Mouse (Mus musculus) gastrocnemius, adult 8-10 months (tissue): Measurements from ENCODE around the gene Gm45062. TPM values are rescaled to one million over a fixed set of nuclear protein-coding genes. Genes with fewer than 3 reads are reported as not detected.
"Not testable (repeated sequence)": the region's sequence is repeated elsewhere in the genome, so short reads cannot be mapped to it uniquely, and the experiment has no call there.

Experiments
- DNase-seq, 2 experiments: peaks; one replicate each; pipeline ENCODE4 v3.0.0; 2022; ENCODE audit warnings: low spot score in 2 of 2
- total RNA-seq, 4 experiments: library from RNA; stranded (reverse); gene quantifications; 2 replicates each; pipeline ENCODE4 v1.2.4; 2022

Gm45062 gene
- total RNA-seq, 4 experiments from 2014 or later: 0.44 to 0.61 TPM; not detected in 2

DNA sequence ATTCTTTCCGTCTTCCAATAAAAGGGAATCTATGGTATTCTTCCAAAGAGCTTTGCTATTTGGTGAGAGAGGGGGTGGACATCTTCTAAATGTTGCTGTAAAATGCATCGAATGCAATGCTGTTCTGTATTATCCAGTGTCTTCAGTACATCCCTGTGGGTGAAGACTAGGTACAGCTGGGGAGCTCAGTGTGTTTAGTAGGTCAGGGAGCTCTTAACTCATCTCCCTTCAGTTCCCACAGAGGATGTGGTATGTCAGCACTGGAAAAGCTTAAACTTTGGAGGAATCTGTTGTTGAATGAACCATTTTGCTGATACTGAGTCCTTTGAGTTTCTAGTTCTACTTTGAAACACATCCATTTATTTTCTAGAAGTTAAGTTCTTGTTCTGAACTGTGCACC is 53.3 kb downstream of the Gm45062 start:
- no peak for DNase-seq

DNA sequence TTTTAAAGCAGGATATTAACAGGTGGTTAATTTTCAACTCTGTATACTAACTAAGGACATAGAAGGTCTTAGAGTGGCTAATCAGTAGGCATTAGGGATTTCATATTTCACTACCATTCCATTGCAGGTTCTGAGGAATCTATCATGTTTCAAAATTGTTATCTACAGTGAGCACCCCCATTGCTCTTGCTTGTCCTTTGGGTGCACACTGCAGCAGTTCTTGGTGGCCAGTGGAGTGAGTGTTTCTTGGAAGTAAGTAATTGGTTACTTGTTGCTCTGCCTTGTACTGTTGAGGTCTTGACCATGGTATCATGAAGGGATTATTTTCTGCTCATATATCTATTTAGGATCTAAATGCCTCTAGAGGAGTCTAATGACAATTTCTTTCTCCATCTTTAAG is 57.0 kb downstream of the Gm45062 start:
- no peak for DNase-seq

DNA sequence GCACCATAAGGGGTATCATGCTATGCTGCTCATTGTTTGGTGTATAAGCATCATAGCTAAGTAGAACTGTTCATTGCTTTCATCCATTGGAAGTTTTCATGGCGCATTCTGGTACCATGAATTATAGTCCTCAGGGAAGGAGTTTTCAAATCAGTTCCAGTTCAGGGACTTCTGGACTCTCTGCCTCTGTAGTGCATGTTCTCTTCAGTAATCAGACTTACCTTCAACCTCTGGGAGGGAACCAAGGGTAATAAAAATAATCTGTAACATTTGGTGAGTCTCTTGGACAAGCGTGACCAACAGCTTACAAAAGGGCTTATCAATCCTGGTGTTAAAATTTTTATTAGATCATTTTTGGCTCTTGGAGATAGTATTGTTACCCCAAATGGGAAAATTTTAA is 60.3 kb downstream of the Gm45062 start:
- DNase-seq: no peak

DNA sequence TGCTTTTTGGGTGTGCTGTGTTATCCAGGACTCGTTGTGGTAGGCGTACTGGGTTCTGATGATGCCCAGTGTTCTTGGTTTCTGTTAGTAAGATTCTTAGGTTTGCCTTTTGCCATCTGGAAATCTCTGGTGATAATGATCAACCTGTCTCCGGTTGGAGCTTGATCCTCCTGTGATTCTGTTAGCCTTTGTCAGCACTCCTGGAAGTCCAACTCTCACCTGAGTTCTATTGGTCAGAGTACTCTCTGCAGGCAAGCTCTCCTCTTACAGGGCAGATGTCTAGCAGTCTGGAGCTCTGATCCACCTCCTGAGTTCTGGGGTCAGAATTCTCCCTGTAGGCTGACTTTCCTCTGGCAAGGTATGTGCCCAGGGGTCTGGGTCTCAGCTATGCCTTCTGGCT is 72.2 kb downstream of the Gm45062 start:
- not testable (repeated sequence) for DNase-seq

DNA sequence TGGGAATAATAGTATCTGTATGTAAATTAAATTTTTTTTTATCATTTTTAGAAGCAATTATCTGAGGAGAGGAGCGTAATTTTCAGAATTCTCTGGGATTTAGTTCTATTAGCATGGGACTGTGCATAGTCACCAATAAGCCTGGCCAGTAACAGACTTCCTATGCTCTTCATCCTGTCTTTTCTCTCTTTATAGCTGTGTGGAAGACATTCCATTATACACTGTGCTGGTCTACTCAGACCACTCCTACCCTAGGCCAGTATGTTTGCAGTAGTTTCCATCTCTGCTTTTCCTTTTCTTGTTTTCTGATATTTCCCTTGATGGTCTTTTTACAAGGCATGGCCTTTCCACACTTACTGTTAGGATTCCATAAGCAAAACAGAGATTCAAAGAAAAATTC is 74.1 kb downstream of the Gm45062 start:
- DNase-seq: no peak

DNA sequence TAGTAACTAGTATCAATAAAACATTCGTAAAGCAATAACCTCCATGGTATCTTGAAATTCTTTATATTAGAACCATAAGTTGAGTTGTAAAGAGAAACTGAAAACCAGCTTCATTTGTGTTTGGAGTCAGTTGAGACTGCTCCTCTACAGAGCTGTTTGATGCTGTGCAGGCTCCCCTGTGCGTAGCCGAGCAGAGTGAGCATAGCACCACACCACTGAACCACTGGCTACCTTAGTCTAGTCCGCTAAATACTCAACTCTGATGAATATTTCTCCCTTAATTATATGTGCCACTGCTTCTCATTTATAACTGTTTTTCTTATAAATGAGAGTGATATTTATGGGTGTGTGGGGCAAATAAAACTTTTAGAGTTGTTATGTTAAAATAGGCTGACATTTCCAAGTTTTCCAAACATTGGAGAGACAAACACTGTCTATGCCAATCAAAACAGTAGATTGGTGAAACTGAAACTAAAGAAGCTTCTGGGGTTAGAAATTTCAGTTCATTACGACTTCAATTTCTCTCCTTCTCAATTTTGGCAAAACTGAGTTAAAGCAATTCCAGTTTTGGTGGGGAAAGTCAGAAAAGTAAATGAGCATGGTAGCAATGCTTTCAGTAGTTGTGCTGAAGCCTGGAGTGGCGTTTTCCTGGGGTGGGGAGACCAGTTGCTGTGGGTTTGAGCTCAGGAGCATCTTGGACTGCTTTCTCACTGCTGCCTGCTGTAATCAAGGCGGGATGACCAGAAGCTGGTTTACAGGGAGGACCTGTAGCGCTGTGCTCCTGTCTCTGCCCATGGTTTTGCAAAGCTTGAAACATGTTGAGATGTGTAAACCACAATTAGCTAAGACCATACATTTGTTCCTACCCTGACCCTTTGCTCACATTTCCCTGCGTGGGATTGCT is 77.5 kb downstream of the Gm45062 start:
- DNase-seq: no peak

DNA sequence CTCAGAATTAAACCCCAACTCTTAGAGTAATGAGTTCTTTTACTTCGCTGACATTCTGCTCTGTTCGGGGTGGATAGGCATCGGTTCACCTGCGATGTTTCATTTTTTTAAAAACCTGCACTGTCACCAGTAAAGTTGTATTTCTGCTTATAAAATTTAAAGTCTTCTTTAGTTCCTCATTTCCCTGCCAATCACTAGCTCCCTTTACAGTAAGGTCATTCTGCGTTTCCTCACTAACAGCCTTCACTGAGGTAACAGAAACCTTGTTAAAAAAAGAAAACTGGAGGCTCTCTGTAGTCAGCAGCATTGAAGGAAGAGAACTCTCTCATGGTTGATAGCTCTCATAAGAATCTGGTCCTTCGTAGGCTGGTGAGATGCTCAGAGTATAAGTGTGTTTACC is 80.2 kb downstream of the Gm45062 start:
- DNase-seq: no peak

DNA sequence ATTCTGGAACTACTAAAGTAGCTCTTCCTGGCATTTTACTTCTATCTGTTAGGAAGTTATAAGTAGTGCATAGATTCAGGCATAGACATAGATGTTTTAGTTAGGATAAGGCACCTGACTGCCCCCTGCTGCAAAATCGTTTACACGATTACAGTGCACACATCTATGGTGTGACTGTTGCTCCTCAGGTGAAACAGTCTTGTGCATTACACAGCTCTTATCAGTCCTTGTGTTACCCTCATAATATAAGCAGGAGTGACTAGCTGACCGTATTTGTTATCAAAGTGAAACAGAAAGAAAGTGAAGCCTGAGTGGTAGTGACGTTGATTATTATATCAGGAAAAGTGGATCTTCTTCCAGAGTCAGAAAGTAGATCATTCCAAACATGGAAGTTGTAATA is 84.0 kb downstream of the Gm45062 start:
- no peak for DNase-seq

DNA sequence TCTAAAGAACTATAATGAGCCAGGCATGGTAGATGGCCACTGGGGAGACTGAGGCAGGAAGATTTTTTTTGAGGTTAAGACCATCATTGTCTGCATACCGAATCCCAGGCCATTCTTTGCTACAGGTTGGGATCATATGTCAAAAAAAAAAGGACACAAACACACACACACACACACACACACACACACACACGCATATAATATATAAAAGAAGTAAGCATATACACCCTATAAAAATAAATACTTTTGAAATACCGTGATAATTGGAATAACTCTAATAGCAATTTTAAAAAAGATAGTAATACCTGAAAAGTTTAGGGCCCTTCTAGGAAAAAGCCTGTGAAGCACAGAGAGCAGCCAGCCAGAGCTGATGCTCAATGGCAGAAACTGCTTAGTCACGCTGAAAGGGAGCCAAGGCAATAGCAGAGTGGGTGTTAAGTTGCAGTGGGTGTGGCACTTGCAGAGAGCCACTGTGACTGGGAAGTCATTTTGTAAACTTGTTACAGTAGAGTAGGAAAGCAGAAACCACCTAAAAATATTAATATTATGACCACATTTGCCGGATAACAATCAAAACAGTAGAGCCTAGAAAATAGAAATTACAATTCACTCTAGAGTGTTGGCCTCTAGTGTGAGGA is 86.1 kb downstream of the Gm45062 start:
- DNase-seq: peak; percentile 46 to 63

DNA sequence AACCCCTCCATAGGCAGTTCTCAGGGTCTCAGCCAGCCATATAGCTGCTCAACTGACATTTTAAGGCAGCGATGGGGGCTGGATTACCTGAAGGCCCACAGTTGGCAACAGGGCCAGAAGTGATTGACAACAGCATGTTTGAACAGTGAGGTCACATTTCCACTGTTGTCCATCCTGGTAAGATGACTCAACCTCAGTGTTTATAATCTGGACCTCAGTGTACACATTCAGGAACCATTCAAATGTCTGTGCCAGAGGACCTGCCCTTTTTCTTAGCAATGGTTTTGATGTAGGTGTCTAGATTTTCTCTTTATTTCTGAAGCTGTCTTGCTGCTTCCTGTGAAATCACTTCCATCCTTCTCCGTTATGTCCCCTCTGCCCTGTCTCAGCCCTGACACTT is 87.9 kb downstream of the Gm45062 start:
- no peak for DNase-seq

DNA sequence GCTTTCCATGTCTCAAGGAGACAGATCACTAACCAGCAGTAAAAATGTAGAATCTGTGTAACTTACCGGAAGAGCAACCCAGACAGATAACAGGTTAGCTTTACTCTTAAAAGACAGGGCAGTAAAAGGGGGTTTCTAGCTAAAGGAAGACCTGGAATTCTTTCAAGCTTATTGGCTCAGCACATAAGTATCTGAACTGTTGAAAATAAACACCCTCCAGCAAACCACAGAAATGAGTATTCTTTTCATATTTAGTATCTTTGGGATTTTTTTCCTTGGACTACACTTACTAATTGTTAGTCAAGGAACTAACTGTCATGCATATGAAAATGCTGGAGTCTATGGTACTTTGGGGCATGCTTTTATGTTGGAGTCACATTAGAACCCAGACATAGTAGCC is 89.1 kb downstream of the Gm45062 start:
- DNase-seq: no peak

DNA sequence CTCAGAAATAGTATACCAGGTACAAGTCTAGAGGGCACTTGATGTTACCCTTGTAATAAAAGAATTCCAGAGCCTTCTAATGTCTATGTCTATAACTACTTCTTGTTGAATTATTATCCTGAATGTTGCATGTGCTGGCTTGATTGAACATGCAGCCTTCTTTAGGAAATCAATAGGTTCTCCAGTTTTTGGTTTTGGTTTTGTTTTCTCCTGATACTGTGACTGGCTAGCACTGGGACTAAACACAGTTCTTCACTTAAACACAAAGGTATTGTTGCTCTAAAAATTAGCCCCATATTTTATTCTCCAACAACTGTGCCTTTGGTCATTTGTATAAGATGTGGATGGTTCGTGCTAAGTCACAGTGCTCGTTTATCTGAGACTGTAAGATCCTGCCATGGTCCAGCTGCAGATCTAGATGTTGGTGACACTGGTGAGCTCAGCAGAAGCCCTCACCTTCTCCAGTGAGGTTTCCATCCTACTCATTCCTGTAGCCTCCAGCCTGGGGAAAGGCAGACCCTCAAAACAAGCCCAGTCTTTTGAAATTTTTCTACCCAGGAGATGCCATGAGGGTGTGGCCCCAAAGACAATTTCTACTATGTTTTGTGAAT is 89.9 kb downstream of the Gm45062 start:
- DNase-seq: no peak

DNA sequence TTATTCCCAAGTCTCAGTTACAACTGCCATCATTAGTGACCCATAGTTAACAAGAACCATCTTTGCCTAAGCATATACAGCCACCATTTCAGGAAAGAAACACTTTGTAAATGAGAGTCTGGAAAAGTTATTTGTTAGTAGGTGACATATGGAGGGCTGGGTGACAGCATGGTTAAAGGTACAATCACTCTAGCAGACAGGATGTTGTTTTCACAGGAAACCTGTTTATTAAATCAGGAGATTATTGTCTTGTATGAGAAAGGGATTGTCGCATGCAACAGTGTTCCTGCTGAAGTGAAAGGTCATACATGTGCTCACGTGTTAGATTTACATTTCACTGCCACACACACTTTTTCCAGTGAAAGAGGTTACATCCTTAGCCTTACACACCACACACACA is 92.3 kb downstream of the Gm45062 start:
- no peak for DNase-seq

DNA sequence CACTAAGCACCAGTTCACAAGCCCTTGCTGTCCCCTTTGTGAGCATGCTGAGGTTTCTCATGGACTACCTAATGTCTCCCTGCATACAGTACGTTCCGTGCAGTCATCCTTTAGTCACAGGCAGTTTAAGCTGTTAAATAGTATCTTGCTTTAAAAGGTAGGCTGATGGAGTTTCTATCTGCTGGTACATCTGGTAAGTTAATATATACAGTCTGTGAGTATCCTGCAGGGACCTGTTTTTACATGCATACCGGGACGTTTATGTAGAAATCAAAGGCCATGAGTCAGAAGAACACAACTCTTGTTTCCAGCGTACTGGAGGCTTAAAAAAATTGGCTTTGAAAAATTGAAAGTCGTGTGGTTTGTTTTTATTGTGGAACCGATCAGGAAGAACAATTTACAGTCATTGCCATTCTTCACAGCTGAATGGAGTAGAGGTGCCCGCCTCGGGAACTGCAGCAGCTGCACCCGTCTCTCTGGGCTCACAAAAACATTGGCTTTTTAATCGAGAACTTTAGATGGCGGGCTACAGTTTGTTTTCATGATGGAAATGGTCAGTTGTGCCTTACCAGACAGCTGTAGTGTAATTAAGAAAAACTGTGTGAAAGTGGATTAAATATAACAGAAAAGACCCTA is 93.4 kb downstream of the Gm45062 start:
- DNase-seq: no peak

DNA sequence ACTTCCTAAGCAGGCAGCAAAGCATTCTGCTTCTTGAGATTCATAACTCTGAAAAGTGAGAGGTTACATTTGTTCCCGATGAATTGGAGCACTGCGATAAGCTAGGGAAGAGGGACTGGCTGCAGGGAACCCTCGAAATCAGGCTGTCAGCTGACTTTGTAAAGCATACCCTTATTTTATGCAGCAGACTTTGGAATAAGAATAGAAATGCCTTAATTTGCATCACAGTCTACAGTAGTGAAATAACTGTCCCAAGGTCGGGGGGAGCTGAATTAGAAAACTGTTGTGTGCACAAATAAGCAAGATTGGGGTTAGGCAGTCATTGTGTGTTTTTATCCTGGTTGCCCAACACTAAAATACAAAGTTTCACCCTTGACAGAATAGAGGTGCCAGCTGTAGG is 94.2 kb downstream of the Gm45062 start:
- DNase-seq: no peak

DNA sequence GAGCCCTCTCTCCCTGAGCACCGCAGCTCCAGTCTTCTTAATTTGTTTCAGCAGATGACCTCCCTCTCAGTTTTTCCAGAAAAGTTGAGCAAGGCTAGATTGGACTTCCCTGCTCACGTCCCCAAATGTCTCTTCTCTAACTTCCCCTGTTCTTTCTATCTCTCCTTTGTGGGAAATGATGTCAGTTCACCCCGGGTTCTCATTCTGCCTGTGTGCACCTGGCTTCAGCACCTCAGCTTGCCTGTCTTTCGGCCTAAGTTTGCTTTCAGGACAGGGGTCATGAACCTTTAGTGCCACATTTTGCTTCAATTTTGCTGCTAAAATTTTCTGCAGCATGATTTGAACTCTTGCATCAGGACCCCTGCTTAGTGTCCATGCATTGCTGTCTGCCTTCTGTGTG is 95.6 kb downstream of the Gm45062 start:
- no peak for DNase-seq

DNA sequence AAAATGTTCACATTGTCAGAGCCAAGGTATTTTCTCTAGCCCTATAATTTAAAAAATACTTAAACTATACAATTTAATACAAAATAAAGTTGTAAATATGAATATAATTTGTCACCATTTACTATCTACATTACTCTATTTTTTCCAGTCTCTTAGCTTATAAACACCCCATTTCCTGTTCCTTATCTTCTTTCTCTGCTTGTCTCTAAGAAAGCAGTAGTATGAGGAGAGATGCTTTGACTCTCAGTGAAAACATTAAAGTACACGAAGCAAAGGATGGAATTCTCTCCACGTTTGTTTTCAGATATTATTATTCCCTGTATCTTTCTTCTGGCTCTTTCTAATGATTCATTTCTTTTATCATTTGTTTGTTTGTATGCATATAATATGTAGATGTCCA is 99.0 kb downstream of the Gm45062 start:
- no peak for DNase-seq

DNA sequence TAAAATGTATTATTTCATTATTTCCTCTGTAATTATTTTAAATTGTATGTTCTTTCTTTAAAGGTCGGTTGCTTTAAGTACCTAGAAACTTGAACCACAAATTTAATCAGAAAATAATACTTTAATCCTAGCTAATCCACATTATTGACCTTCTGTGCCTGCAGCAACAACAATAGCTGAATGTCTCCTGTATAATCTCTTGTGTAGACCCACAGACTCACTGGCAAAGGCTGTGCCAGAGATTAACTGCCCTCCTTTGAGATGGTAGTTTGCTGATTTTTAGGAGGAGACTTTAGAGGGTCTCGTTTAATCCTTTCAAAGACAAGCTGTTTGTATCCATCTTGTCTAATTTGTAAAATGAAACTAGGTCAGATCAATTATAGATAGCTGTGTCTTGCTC is 99.5 kb downstream of the Gm45062 start:
- DNase-seq: no peak

DNA sequence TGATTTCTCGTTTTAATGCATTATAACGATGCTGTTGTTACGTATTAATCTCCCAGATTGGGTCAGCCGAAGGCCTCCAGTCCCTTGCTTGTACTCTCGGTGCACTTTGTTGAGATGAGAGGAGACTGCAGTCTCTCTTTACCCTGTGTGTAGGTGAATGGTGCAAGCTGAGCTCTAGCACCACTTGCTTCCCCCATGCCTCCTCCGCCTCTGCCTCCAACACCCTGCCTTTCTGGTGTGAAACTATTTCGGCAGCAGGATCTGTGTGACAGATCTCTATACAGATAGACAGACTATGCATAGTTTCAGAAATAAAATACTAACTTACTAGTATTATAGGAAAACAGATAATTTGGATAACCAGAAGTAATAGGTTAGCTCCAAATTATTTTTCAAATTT is 101.6 kb downstream of the Gm45062 start:
- DNase-seq: no peak

DNA sequence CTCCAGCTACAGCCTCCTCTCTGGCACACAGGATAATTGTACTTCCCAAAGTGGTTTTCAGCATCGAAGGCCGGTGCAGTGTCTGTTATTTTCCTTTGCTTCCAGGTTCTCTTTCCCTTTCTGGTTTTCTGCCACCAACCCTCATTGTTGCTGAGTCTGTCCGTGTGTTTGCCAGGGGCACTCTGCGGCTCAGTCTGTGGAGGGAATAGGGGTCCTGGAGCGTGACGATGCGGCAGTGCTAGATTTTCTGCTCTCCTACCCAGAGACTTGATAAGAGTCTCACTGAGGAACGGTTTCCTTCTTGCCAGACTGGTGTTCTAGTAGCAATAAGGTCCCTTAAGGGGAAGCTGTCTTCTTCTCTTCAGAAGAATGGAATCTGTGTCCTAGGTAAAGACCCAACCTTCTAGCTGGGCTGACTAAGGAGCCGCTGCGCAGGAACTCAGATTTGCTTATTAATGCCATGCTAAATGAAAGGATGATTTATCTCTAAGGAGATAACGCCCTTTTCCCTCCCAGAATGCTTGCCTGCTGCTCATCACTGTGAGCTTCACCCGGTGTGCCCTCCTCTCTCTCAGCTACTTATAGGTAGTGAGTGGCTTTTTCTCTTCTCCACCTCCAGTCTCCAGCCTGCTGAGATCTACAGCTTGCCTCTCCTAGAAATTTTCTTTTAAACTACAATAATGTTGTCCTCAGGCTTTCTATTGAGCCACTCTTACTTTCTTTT is 104.9 kb downstream of the Gm45062 start:
- DNase-seq: no peak

DNA sequence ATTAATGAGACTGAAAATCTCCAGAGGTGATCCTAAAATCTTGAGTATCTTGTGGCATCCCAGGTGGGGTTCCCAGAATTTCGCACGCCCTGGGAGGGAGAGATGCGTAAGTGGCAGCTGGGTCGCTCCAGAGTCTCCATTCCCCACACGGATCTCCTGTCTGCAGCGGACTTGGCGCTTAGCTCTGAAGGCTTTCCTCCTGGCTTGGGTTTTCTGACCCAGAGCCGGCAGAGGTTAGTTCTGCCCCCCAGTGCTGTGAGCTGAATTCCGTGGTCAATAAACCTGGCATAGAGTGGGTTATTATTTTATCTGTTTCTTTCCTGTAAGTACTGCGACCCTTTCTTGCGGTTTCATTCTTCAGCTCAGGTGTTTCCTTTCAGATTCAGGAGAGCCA is 105.5 kb downstream of the Gm45062 start:
- no peak for DNase-seq
